Mouse (Mus musculus): ENCODE results near the gene Ccdc85c. TPM values are rescaled to one million over a fixed set of nuclear protein-coding genes. Genes with fewer than 3 reads are reported as not detected.
A peak's percentile ranks its signal among the peaks of the same experiment; 100 is the strongest.

The Ccdc85c gene
- polyA plus RNA-seq, 1 experiment from 2014 or later = 5.4 TPM

- no peak for DNase-seq (ENCODE audit: low spot score)
- Histone ChIP-seq H3K27me3 (ENCODE audit: low read depth, poor library complexity, severe bottlenecking) (peaks cover 4% of the 10 kb centered on the region; the same call in 1 of the 2 replicates), H3K9me3 (replicated peaks) (no peaks in the 10 kb centered on the region), H3K4me3 (no peak overlapping the region), H3K36me3 (peaks cover 15% of the 10 kb centered on the region), H3K4me1 (peaks cover 80% of the 10 kb centered on the region), H3K27ac (peak overlapping the region; percentile 70)
- WGBS = 40% methylated on average over 5 of the region's 5 CpGs
Observed at GRCm38 (mm10) chr12:108212071-108212470, 63.2 kb downstream of the Ccdc85c start.

DNA sequence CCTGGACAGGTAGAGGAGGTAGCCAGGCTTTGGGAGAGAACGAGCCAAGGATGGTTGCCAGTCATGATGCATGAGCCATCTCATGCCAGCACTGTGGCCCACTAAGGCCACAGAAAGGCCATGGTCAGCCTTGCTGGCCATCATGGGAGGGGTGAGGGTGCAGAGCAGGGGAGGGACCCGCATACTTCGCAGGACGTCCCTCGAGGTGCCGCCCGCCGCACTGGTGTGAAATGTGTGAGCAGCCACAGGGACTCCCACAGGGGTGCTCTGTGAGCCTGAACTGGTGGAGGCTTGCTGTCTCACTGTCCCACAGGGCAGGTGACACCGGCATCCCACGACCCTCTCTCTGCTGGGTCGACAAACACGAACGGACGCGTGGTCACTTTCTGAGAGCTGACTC is 64.6 kb downstream of the Ccdc85c start:
- H3K27ac ChIP-seq = 0 out of 2 replicates have a peak overlapping the region, but pooled peaks have one; percentile 70
- H3K9me3 ChIP-seq (replicated peaks) = no peaks in the 10 kb centered on the region
- H3K27me3 ChIP-seq (ENCODE audit: low read depth, poor library complexity, severe bottlenecking) = peaks cover 4% of the 10 kb centered on the region; the same call in 1 of the 2 replicates
- H3K36me3 ChIP-seq = peaks cover 30% of the 10 kb centered on the region
- WGBS = 86% methylated on average over 15 of the region's 15 CpGs
- no peak overlapping the region for H3K4me3 ChIP-seq
- DNase-seq (ENCODE audit: low spot score) = no peak
- H3K4me1 ChIP-seq = peaks cover 74% of the 10 kb centered on the region

GRCm38 (mm10) chr12:108208726-108209438 is 66.3 kb downstream of the Ccdc85c start:
- Histone ChIP-seq H3K4me1 (peaks cover 58% of the 10 kb centered on the region), H3K36me3 (peaks cover 47% of the 10 kb centered on the region), H3K27me3 (ENCODE audit: low read depth, poor library complexity, severe bottlenecking) (peaks cover 4% of the 10 kb centered on the region; the same call in 1 of the 2 replicates), H3K27ac (no peak overlapping the region), H3K9me3 (replicated peaks) (no peaks in the 10 kb centered on the region), H3K4me3 (no peak overlapping the region)
- peak; percentile 85 for DNase-seq (ENCODE audit: low spot score)
- WGBS = 39% methylated on average over 13 of the region's 13 CpGs

GRCm38 (mm10) chr12:108208216-108208615 is 67.0 kb downstream of the Ccdc85c start:
- Histone ChIP-seq H3K27me3 (ENCODE audit: low read depth, poor library complexity, severe bottlenecking) (peaks cover 4% of the 10 kb centered on the region; the same call in 1 of the 2 replicates), H3K9me3 (replicated peaks) (no peaks in the 10 kb centered on the region), H3K4me1 (peaks cover 52% of the 10 kb centered on the region), H3K36me3 (peaks cover 54% of the 10 kb centered on the region), H3K27ac (no peak overlapping the region), H3K4me3 (no peak overlapping the region)
- 88% methylated on average over 9 of the region's 9 CpGs for WGBS
- peak; percentile 29 for DNase-seq (ENCODE audit: low spot score)

- Histone ChIP-seq H3K27me3 (ENCODE audit: low read depth, poor library complexity, severe bottlenecking) (peaks cover 4% of the 10 kb centered on the region; the same call in 1 of the 2 replicates), H3K27ac (no peak overlapping the region), H3K4me3 (no peak overlapping the region), H3K36me3 (peaks cover 69% of the 10 kb centered on the region), H3K9me3 (replicated peaks) (no peaks in the 10 kb centered on the region), H3K4me1 (peaks cover 36% of the 10 kb centered on the region)
- DNase-seq (ENCODE audit: low spot score) = peak; percentile 93
- 18% methylated on average over 5 of the region's 5 CpGs for WGBS
Observed at GRCm38 (mm10) chr12:108206641-108207040, 68.6 kb downstream of the Ccdc85c start.

GRCm38 (mm10) chr12:108204978-108205377 is 70.2 kb downstream of the Ccdc85c start:
- Histone ChIP-seq H3K4me3 (no peak overlapping the region), H3K27me3 (ENCODE audit: low read depth, poor library complexity, severe bottlenecking) (no peaks in the 10 kb centered on the region), H3K27ac (no peak overlapping the region), H3K4me1 (peaks cover 19% of the 10 kb centered on the region), H3K36me3 (peaks cover 80% of the 10 kb centered on the region), H3K9me3 (replicated peaks) (no peaks in the 10 kb centered on the region)
- 84% methylated on average over 12 of the region's 12 CpGs for WGBS
- DNase-seq (ENCODE audit: low spot score) = no peak

DNA sequence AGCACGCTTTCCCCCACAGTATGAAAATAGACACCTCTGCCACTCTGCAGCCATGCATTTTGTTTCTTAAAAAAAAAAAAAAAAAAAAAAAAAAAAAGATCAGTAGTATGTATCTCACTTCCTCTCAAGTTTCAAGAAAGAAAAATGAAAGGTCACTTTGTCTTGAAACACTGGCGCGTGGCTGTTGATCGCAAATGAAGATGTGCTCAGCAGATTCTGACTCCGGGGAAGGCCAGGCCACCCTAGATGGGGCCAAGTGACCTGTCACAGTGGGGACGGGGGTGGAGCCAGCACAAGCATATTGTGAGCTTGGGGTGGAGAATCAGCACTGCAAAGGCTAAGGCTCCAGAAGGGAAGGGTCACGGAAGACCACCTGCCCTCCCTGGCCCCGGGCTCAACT is 71.3 kb downstream of the Ccdc85c start:
- Histone ChIP-seq H3K36me3 (peaks cover 90% of the 10 kb centered on the region), H3K27me3 (ENCODE audit: low read depth, poor library complexity, severe bottlenecking) (no peaks in the 10 kb centered on the region), H3K4me3 (no peak overlapping the region), H3K4me1 (peaks cover 8% of the 10 kb centered on the region; the same call in 1 of the 2 replicates), H3K9me3 (replicated peaks) (no peaks in the 10 kb centered on the region), H3K27ac (no peak overlapping the region)
- no peak for DNase-seq (ENCODE audit: low spot score)
- WGBS = 85% methylated on average over 8 of the region's 8 CpGs

GRCm38 (mm10) chr12:108200094-108200493 is 75.1 kb downstream of the Ccdc85c start:
- H3K9me3 ChIP-seq (replicated peaks) = no peaks in the 10 kb centered on the region
- WGBS = 97% methylated on average over 1 of the region's 1 CpGs
- H3K4me1 ChIP-seq = no peaks in the 10 kb centered on the region
- H3K27ac ChIP-seq = no peak overlapping the region
- H3K27me3 ChIP-seq (ENCODE audit: low read depth, poor library complexity, severe bottlenecking) = no peaks in the 10 kb centered on the region
- H3K4me3 ChIP-seq = no peak overlapping the region
- DNase-seq (ENCODE audit: low spot score) = no peak
- H3K36me3 ChIP-seq = peaks cover 100% of the 10 kb centered on the region

DNA sequence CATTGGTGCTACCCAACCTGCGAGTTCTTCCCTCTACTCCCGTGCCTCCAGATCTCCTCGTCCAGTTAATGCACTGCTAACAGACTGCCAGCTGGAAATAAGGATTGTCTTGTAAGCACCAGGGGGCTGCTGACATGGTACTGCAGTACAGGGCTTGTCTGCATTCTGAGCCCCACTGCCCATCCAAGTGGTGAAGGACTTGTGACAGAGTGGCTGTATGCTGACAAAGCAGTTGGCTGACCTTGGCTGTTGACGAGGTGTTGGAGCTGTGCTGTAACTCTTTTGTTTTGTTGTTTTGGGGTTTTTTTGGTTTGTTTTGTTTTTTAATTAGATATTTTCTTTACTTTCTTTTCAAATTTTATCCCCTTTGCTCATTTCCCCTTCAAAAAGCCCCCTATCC is 76.8 kb downstream of the Ccdc85c start:
- Histone ChIP-seq H3K4me3 (no peak overlapping the region), H3K27me3 (ENCODE audit: low read depth, poor library complexity, severe bottlenecking) (no peaks in the 10 kb centered on the region), H3K36me3 (peaks cover 100% of the 10 kb centered on the region), H3K9me3 (replicated peaks) (no peaks in the 10 kb centered on the region), H3K4me1 (no peaks in the 10 kb centered on the region), H3K27ac (no peak overlapping the region)
- 86% methylated on average over 4 of the region's 4 CpGs for WGBS
- no peak for DNase-seq (ENCODE audit: low spot score)

DNA sequence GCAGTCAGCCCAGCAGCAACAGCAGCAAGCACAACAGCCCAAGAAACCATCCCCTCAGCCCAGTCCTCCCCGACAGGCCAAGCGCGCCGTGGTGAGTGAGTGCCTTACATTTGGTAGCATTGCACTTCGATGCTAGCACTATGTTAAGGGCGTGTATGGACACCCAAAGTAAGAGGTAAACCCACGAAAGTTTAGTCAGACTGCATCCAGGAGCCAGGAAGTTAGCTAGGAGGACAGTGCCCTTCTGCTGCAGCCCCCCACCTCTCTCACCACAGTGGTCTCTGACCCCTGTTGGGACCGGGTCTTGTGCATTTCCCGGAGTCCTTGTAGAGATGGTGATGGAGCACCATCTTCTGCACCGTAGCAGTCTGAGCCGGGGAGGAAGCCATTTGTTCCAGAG is 79.5 kb downstream of the Ccdc85c start:
- no peak overlapping the region for H3K27ac ChIP-seq
- WGBS = 96% methylated on average over 11 of the region's 11 CpGs
- H3K9me3 ChIP-seq (replicated peaks) = no peaks in the 10 kb centered on the region
- H3K36me3 ChIP-seq = peaks cover 100% of the 10 kb centered on the region
- no peak overlapping the region for H3K4me3 ChIP-seq
- H3K27me3 ChIP-seq (ENCODE audit: low read depth, poor library complexity, severe bottlenecking) = no peaks in the 10 kb centered on the region
- no peak for DNase-seq (ENCODE audit: low spot score)
- H3K4me1 ChIP-seq = no peaks in the 10 kb centered on the region

DNA sequence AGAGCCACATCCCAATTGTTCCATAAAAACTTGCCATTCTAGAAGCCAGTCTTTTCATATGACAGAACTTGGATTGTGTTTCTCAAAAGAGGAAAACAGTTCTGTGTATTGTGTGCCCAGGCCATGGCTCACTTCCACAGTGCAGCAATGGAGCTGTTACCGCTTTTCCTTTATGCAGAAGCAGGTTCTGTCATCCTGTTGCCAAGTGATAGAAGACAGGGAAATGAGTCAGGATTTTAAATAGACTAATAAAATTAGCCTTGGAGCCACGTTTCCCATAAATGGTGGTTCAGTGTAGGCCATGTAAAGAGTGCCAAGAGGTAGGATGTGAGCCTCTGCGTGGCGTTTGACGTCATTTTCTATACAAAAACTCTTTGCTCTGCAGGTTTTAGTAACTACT is 81.3 kb downstream of the Ccdc85c start:
- DNase-seq (ENCODE audit: low spot score) = no peak
- Histone ChIP-seq H3K36me3 (peaks cover 100% of the 10 kb centered on the region), H3K9me3 (replicated peaks) (no peaks in the 10 kb centered on the region), H3K4me3 (no peak overlapping the region), H3K27me3 (ENCODE audit: low read depth, poor library complexity, severe bottlenecking) (no peaks in the 10 kb centered on the region), H3K27ac (no peak overlapping the region), H3K4me1 (no peaks in the 10 kb centered on the region)
- 92% methylated on average over 5 of the region's 5 CpGs for WGBS

DNA sequence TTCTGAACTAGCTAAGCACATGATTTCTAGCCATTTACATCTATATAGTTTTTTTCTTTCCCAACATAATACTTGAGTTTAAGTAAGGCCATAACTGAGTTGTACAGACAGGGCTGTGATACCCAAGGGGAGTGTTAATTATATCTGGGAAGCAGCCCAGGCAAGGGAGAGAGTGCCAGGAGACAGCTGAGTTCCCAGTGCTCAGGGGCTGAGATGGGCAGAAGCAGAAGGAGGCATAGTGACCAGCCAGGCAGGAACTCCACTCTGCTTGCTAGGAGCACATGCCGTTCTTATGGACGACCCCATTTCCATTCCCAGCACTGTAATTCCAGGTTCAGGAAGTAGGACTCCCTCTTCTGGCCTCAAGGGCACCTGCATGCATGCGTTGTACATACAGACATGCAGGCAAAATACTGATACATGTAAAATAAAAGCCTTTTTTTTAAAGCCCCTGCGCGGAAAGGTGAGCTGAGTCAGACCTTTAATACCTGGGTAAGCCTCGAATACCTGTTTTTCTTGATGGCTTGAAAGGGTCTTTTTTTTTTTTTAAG is 87.6 kb downstream of the Ccdc85c start:
- Histone ChIP-seq H3K27me3 (ENCODE audit: low read depth, poor library complexity, severe bottlenecking) (no peaks in the 10 kb centered on the region), H3K4me3 (no peak overlapping the region), H3K9me3 (replicated peaks) (no peaks in the 10 kb centered on the region), H3K27ac (no peak overlapping the region), H3K36me3 (peaks cover 96% of the 10 kb centered on the region), H3K4me1 (no peaks in the 10 kb centered on the region)
- no peak for DNase-seq (ENCODE audit: low spot score)
- WGBS = 91% methylated on average over 6 of the region's 6 CpGs

DNA sequence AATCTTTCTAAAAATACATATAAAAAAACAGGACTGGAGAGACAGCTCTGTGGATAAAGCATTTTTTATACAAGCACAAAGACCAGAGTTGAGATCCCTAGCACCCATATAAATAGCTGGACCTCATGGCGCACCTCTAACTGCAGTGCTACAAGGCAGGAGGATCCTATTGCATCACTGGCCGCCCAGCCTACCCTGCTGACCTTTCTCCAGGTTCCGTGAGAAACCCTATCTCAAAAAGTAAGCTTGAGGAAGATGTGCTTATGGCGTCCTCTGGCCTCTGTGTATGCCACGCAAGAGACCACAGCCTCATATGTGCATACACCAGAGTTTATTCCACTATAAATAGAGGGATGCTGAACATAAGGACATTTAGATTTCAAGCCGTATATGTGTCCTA is 93.5 kb downstream of the Ccdc85c start:
- H3K4me3 ChIP-seq = no peak overlapping the region
- H3K4me1 ChIP-seq = peaks cover 25% of the 10 kb centered on the region
- no peaks in the 10 kb centered on the region for H3K27me3 ChIP-seq (ENCODE audit: low read depth, poor library complexity, severe bottlenecking)
- no peaks in the 10 kb centered on the region for H3K9me3 ChIP-seq (replicated peaks)
- WGBS = 94% methylated on average over 6 of the region's 6 CpGs
- DNase-seq (ENCODE audit: low spot score) = no peak
- no peak overlapping the region for H3K27ac ChIP-seq
- H3K36me3 ChIP-seq = peaks cover 48% of the 10 kb centered on the region
